Mouse (Mus musculus) megakaryocyte, embryonic 14.5 days (primary cell): ENCODE data around the gene Arhgap32.

Experiments
- FLI1 ChIP-seq: IDR thresholded peaks from 2 replicates; pipeline ENCODE4 v1.6.1; 2012; ENCODE audit warnings: low read length, inconsistent platforms, mixed read lengths
- GATA1 ChIP-seq: IDR thresholded peaks from 3 replicates; pipeline ENCODE4 v1.6.1; 2012; ENCODE audit warnings: mixed read lengths, low read length, inconsistent platforms, borderline replicate concordance

GRCm38 (mm10) chr9:32224937-32225336 is 109.0 kb downstream of the Arhgap32 start:
- TF ChIP-seq GATA1 = no peak
- no peak for TF ChIP-seq FLI1
